Comparison of ENCODE assay signal across 26 mouse cellular contexts in the genomic region with DNA sequence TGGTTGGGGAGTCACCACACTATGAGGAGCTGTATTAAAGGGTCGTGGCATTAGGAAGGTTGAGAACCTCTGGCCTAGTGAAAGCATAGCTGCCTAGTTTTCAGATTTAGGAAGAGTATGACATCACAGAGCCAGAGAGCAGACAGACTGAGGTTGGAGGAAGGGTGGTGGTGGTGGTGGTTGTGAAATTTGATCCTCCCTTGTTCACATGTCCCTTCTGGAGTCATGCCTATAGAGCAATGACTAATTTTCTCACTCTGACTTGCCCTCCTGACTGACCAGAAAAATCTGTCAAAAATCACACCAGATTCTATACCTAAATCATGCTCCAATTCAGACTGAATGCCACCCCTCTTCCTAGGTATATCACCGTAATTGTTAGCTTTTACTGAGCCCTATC.
A peak's percentile ranks its signal among the peaks of the same experiment; 100 is the strongest.
DNase-seq lines count a peak whose midpoint lies in the region; ATAC-seq and TF ChIP-seq lines count a peak whose summit lies in the region.
"Had no signal": no experiment of that assay in that cellular context is flagged by ENCODE, and none has a peak within 500 bp of the region (broad histone marks: within the 10 kb centered on the region; RNA-seq: fewer than 3 reads in every experiment).

No protein-coding gene starts in this region.

- H3K36me3 ChIP-seq in lung, postnatal 0 days (ENCODE audit: insufficient read depth, low read length) = no peaks in the 10 kb centered on the region
- H3K36me3 ChIP-seq in C2C12 (ENCODE audit: control insufficient read depth, insufficient read depth) (no peaks in the 10 kb centered on the region), myocyte (ENCODE audit: control insufficient read depth, insufficient read depth) (no peaks in the 10 kb centered on the region)
- H3K36me3 ChIP-seq in midbrain, embryonic 10.5 days = no peaks in the 10 kb centered on the region
- H3K36me3 ChIP-seq: hindbrain, embryonic 13.5 days; liver, embryonic 15.5 days; neural tube, embryonic 15.5 days; stomach, embryonic 15.5 days had no signal

- no peak for TF ChIP-seq CTCF in lung, postnatal 0 days (IDR thresholded peaks at IDR 0.05)
- TF ChIP-seq CTCF in C2C12 (IDR thresholded peaks at IDR 0.05; ENCODE audit: control insufficient read depth, insufficient read depth, insufficient read length) = no peak
- no peak for TF ChIP-seq CTCF in bone marrow macrophage, adult 2 months (IDR thresholded peaks at IDR 0.05; ENCODE audit: low read depth, low read length)
- TF ChIP-seq CTCF in gastrocnemius, adult 2 months (IDR thresholded peaks at IDR 0.05) = no peak

- H3K9me3 ChIP-seq in lung, postnatal 0 days (ENCODE audit: low read length) = no peaks in the 10 kb centered on the region
- no peaks in the 10 kb centered on the region for H3K9me3 ChIP-seq in midbrain, embryonic 10.5 days (replicated peaks)
- H3K9me3 ChIP-seq: hindbrain, embryonic 13.5 days; liver, embryonic 15.5 days; neural tube, embryonic 15.5 days; stomach, embryonic 15.5 days had no signal

- TF ChIP-seq EP300 in lung, postnatal 0 days (IDR thresholded peaks at IDR 0.05) = no peak

- no peak overlapping the region for H3ac ChIP-seq in C2C12 (ENCODE audit: control insufficient read depth, insufficient read length, low read depth)
- H3ac ChIP-seq in myocyte (ENCODE audit: control insufficient read depth, insufficient read length) = no peak overlapping the region

- no peaks in the 10 kb centered on the region for H3K79me3 ChIP-seq in C2C12 (ENCODE audit: low read depth)

- H3K9ac ChIP-seq in lung, postnatal 0 days (replicated peaks; ENCODE audit: low read depth) = no peak overlapping the region
- H3K9ac ChIP-seq: hindbrain, embryonic 13.5 days; liver, embryonic 15.5 days; neural tube, embryonic 15.5 days; stomach, embryonic 15.5 days had no signal

- H3K4me2 ChIP-seq in lung, postnatal 0 days (replicated peaks; ENCODE audit: low read depth, low read length) = no peak overlapping the region
- H3K4me2 ChIP-seq in myocyte (ENCODE audit: low read depth) = no peak overlapping the region
- H3K4me2 ChIP-seq: heart, embryonic 11.5 days; hindbrain, embryonic 13.5 days; liver, embryonic 15.5 days; neural tube, embryonic 15.5 days; stomach, embryonic 15.5 days had no signal

- TF ChIP-seq POLR2A in bone marrow macrophage, adult 2 months (IDR thresholded peaks at IDR 0.05; ENCODE audit: borderline replicate concordance, low read depth, low read length) = no peak
- TF ChIP-seq POLR2A in myocyte (IDR thresholded peaks at IDR 0.05; ENCODE audit: insufficient read length, low read depth) = no peak

- no peaks in the 10 kb centered on the region for H3K27me3 ChIP-seq in lung, postnatal 0 days (replicated peaks; ENCODE audit: insufficient read depth, low read length)
- H3K27me3 ChIP-seq in C2C12 (ENCODE audit: control insufficient read depth, insufficient read depth, insufficient read length) = no peaks in the 10 kb centered on the region
- no peaks in the 10 kb centered on the region for H3K27me3 ChIP-seq in myocyte (ENCODE audit: control insufficient read depth, insufficient read depth, insufficient read length)
- H3K27me3 ChIP-seq in midbrain, embryonic 10.5 days (ENCODE audit: low read depth, poor library complexity, severe bottlenecking) = no peaks in the 10 kb centered on the region
- H3K27me3 ChIP-seq: hindbrain, embryonic 13.5 days; liver, embryonic 15.5 days; neural tube, embryonic 15.5 days; stomach, embryonic 15.5 days had no signal

- no peaks in the 10 kb centered on the region for H3K79me2 ChIP-seq in C2C12 (ENCODE audit: control insufficient read depth, insufficient read depth)
- H3K79me2 ChIP-seq in myocyte (ENCODE audit: control insufficient read depth, insufficient read depth) = no peaks in the 10 kb centered on the region

- H3K27ac ChIP-seq in lung, postnatal 0 days (ENCODE audit: low read length) = no peak overlapping the region
- peak overlapping the region; percentile 63 for H3K27ac ChIP-seq in bone marrow macrophage, adult 2 months (ENCODE audit: insufficient read depth, low read depth, low read length)
- H3K27ac ChIP-seq in midbrain, embryonic 10.5 days (replicated peaks) = no peak overlapping the region
- H3K27ac ChIP-seq in gastrocnemius, adult 2 months = no peak overlapping the region
- H3K27ac ChIP-seq: hindbrain, embryonic 13.5 days; liver, embryonic 15.5 days; neural tube, embryonic 15.5 days; stomach, embryonic 15.5 days had no signal

- no peak for ATAC-seq in lung, postnatal 0 days
- ATAC-seq: forebrain, embryonic 14.5 days; intestine, embryonic 16.5 days had no signal

- no peaks in the 10 kb centered on the region for H3K4me1 ChIP-seq in lung, postnatal 0 days (ENCODE audit: insufficient read depth, low read depth, low read length)
- H3K4me1 ChIP-seq in bone marrow macrophage, adult 2 months (ENCODE audit: control insufficient read depth, insufficient read depth, low read length) = peaks cover 26% of the 10 kb centered on the region
- H3K4me1 ChIP-seq in midbrain, embryonic 10.5 days = peaks cover 8% of the 10 kb centered on the region
- H3K4me1 ChIP-seq: hindbrain, embryonic 13.5 days; liver, embryonic 15.5 days; neural tube, embryonic 15.5 days; stomach, embryonic 15.5 days had no signal

- no peak overlapping the region for H3K4me3 ChIP-seq in lung, postnatal 0 days (ENCODE audit: low read depth, low read length)
- no peak overlapping the region for H3K4me3 ChIP-seq in C2C12 (ENCODE audit: insufficient read depth, poor library complexity, severe bottlenecking)
- H3K4me3 ChIP-seq in bone marrow macrophage, adult 2 months (ENCODE audit: insufficient read depth, low read length) = no peak overlapping the region
- H3K4me3 ChIP-seq in myocyte = no peak overlapping the region
- H3K4me3 ChIP-seq in midbrain, embryonic 10.5 days = no peak overlapping the region
- H3K4me3 ChIP-seq in gastrocnemius, adult 2 months = no peak overlapping the region
- H3K4me3 ChIP-seq: hindbrain, embryonic 13.5 days; liver, embryonic 15.5 days; neural tube, embryonic 15.5 days; stomach, embryonic 15.5 days had no signal

- intact Hi-C loops in gastrocnemius, adult 2 months (cut with DNase I) = no loop called here

- 79% methylated on average over 2 of the region's 2 CpGs for WGBS in lung, postnatal 0 days
- 86% methylated on average over 2 of the region's 2 CpGs for WGBS in midbrain, embryonic 10.5 days

- peak; percentile 11 for DNase-seq in lung, postnatal 0 days (ENCODE audit: low spot score)
- DNase-seq in lung, postnatal 10 days = no peak
- no peak for DNase-seq in midbrain, embryonic 10.5 days (ENCODE audit: low spot score)
- DNase-seq in gastrocnemius, adult 2 months = no peak
- DNase-seq: adrenal gland, adult 2 months; adrenal gland, postnatal 36 days; cerebellum, adult 8-10 months; cerebellum, postnatal 36 days; gastrocnemius, postnatal 25 days; heart, adult 18-20 months; heart, postnatal 36 days; kidney, adult 9 months; kidney, postnatal 10 days; left cerebral cortex, postnatal 4 days; midbrain, embryonic 14.5 days; right cerebral cortex, postnatal 25 days had no signal

TF ChIP-seq in C2C12, 6 proteins besides CTCF, POLR2A, EP300 and RAD21:
- TF ChIP-seq MAX (IDR thresholded peaks at IDR 0.05) (no peak), CEBPB (IDR thresholded peaks at IDR 0.05; ENCODE audit: low read depth) (no peak), USF1 (IDR thresholded peaks at IDR 0.05; ENCODE audit: low read depth) (peak; percentile 52)

TF ChIP-seq in myocyte, 11 proteins besides CTCF, POLR2A, EP300 and RAD21:
- TF ChIP-seq USF1 (IDR thresholded peaks at IDR 0.05; ENCODE audit: low read depth) (peak; percentile 55), MAX (IDR thresholded peaks at IDR 0.05; ENCODE audit: low read depth) (no peak)
